Mouse (Mus musculus) stomach, postnatal 0 days (tissue): ENCODE results near the gene Tmem210. TPM values are rescaled to one million over a fixed set of nuclear protein-coding genes. Genes with fewer than 3 reads are reported as not detected.

Experiments used
- ATAC-seq: fragments of 200-750 bp; cut with Nextera tagmentation; 2 replicates; pipeline ENCODE4 v1.8.0; 2017; ENCODE audit not compliant: low FRiP score, low TSS enrichment
- DNase-seq: peaks from one replicate; pipeline ENCODE4 v3.0.0-alpha.2; 2016; ENCODE audit warnings: low spot score
- H3K27ac ChIP-seq: fragments of 300-500 bp; sonication (generic); replicated peaks from 2 replicates; pipeline ENCODE4 v1.5.1; 2014; ENCODE audit warnings: mild to moderate bottlenecking, control low read depth
- H3K27me3 ChIP-seq: fragments of 300-500 bp; sonication (generic); 2 replicates; pipeline ENCODE4 v1.6.1; 2014; ENCODE audit warnings: low read length; ENCODE audit not compliant: control insufficient read depth, insufficient read depth
- H3K36me3 ChIP-seq: fragments of 300-500 bp; sonication (generic); 2 replicates; pipeline ENCODE4 v1.6.1; 2014; ENCODE audit warnings: low read length, mixed read lengths; ENCODE audit not compliant: control insufficient read depth, insufficient read depth
- H3K4me1 ChIP-seq: fragments of 300-500 bp; sonication (generic); replicated peaks from 2 replicates; pipeline ENCODE4 v1.6.1; 2014; ENCODE audit warnings: antibody characterized with exemption; ENCODE audit not compliant: control insufficient read depth, insufficient read depth
- H3K4me2 ChIP-seq: fragments of 300-500 bp; sonication (generic); replicated peaks from 2 replicates; pipeline ENCODE4 v1.6.1; 2014; ENCODE audit warnings: low read depth, mild to moderate bottlenecking, control low read depth, moderate library complexity
- H3K4me3 ChIP-seq: fragments of 300-500 bp; sonication (generic); 2 replicates; pipeline ENCODE4 v1.5.1; 2014; ENCODE audit warnings: low read depth, low read length, control low read depth
- H3K9ac ChIP-seq: fragments of 300-500 bp; sonication (generic); 2 replicates; pipeline ENCODE4 v1.6.1; 2014; ENCODE audit warnings: mild to moderate bottlenecking, low read length, control low read depth, mixed read lengths
- H3K9me3 ChIP-seq: fragments of 300-500 bp; sonication (generic); 2 replicates; pipeline ENCODE4 v1.6.1; 2016; ENCODE audit warnings: low read length; ENCODE audit not compliant: control insufficient read depth
- CTCF ChIP-seq: IDR thresholded peaks from 2 replicates; pipeline ENCODE4 v1.5.1; 2016; ENCODE audit warnings: antibody characterized with exemption, low read depth, mild to moderate bottlenecking, moderate library complexity
- EP300 ChIP-seq: optimal IDR thresholded peaks from 2 replicates; pipeline ENCODE3; 2016; ENCODE audit warnings: antibody characterized with exemption
- WGBS: fragments of 180-500 bp; shearing (Covaris S2); extraction: QIAGEN DNeasy Blood & Tissue Kit; methylation state at CpG from one replicate; pipeline ENCODE4 v1.1.7; 2014; 5-methylcytosine and 5-hydroxymethylcytosine counted together
- polyA plus RNA-seq: library from polyadenylated mRNA; unstranded; fragments of >200 nt; fragmentation: Nextera tagmentation; extraction: Ambion mirVana; gene quantifications from 2 replicates; pipeline ENCODE4 v1.2.1, GENCODE M21; 2015

Tmem210 gene
- polyA plus RNA-seq, 1 experiment from 2014 or later: not detected

GRCm38 (mm10) chr2:25303931-25304656 is 16.1 kb downstream of the Tmem210 start:
- no peak for TF ChIP-seq CTCF
- no peak for TF ChIP-seq EP300
- Histone ChIP-seq H3K4me2 (peak overlapping the region; percentile 69; the same call in 1 of the 2 replicates), H3K27ac (no peak overlapping the region), H3K9ac (no peak overlapping the region), H3K4me1 (0 out of 2 replicates have a peak, but pooled peaks cover 2% of the 10 kb centered on the region), H3K36me3 (no peaks in the 10 kb centered on the region), H3K9me3 (no peaks in the 10 kb centered on the region), H3K27me3 (no peaks in the 10 kb centered on the region), H3K4me3 (no peak overlapping the region)
- 71% methylated on average over 7 of the region's 7 CpGs for WGBS
- DNase-seq: no peak
- peak; percentile 63; the same call in 1 of the 2 replicates for ATAC-seq

- Histone ChIP-seq H3K4me2 (peak overlapping the region; percentile 69), H3K4me1 (0 out of 2 replicates have a peak, but pooled peaks cover 2% of the 10 kb centered on the region), H3K27ac (no peak overlapping the region), H3K9me3 (no peaks in the 10 kb centered on the region), H3K27me3 (no peaks in the 10 kb centered on the region), H3K4me3 (peak overlapping the region; percentile 42), H3K36me3 (no peaks in the 10 kb centered on the region), H3K9ac (peak overlapping the region; percentile 35)
- peak; percentile 61 for ATAC-seq
- TF ChIP-seq CTCF: no peak
- TF ChIP-seq EP300: no peak
- peak; percentile 63 for DNase-seq
- 2% methylated on average over 40 of the region's 45 CpGs for WGBS
These were observed 17.0 kb downstream of the Tmem210 start for GRCm38 (mm10) chr2:25304657-25305541.

GRCm38 (mm10) chr2:25305587-25306359 is 17.8 kb downstream of the Tmem210 start:
- WGBS: 49% methylated on average over 14 of the region's 14 CpGs
- peak overlapping the region; percentile 69 for H3K4me2 ChIP-seq
- H3K27ac ChIP-seq: no peak overlapping the region
- H3K4me1 ChIP-seq: 0 out of 2 replicates have a peak, but pooled peaks cover 2% of the 10 kb centered on the region
- H3K9ac ChIP-seq: no peak overlapping the region; the same call in 1 of the 2 replicates
- no peak for DNase-seq
- peak overlapping the region; percentile 42; the same call in 1 of the 2 replicates for H3K4me3 ChIP-seq
- no peaks in the 10 kb centered on the region for H3K9me3 ChIP-seq
- ATAC-seq: no peak
- TF ChIP-seq CTCF (no peak), EP300 (no peak)
- no peaks in the 10 kb centered on the region for H3K27me3 ChIP-seq
- H3K36me3 ChIP-seq: no peaks in the 10 kb centered on the region

DNA sequence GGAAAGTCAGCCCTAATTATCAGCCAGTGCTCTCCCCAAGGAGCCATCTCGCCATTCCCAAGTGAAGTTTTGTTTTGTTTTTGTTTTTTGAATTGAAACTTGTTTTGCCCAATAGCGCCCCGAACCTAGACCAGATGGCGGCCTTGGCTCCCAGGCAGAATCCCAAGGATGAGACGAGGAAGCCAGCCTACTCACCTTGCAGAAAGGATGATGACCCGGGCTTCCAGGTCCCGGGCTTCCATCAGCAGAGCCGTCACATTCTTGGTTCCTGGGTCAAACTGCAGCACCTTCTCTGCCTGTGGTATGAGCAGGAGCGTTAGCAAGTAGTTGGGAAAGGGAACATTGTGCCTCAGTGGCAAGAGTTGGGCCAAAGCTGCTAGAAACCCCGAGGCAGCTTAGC is 22.2 kb downstream of the Tmem210 start:
- Histone ChIP-seq H3K4me3 (no peak overlapping the region), H3K27me3 (no peaks in the 10 kb centered on the region), H3K4me1 (0 out of 2 replicates have a peak, but pooled peaks cover under 1% of the 10 kb centered on the region), H3K9me3 (no peaks in the 10 kb centered on the region), H3K4me2 (no peak overlapping the region), H3K27ac (no peak overlapping the region), H3K36me3 (no peaks in the 10 kb centered on the region), H3K9ac (no peak overlapping the region)
- ATAC-seq: no peak
- 56% methylated on average over 10 of the region's 10 CpGs for WGBS
- DNase-seq: no peak
- TF ChIP-seq EP300 (no peak), CTCF (no peak)

DNA sequence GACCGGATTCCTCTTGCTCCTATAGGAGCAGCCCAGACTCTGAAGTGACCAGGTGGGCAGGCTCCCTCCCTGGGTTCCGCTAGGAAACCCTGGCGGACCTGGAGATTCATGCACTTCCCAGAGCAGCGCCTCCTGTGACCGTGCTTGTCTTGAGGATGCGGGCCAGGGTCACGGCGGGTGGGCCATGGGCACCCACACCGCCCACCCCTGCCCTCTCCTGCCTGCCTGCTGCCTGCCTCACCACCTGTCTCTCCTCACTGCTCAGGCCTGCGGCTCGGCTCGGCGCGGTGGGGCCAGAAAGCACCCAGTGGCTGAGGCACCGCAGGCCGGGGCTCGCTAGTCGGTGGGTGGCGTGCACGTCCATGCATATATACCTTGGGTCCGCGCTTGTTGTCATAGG is 23.0 kb downstream of the Tmem210 start:
- H3K27ac ChIP-seq: no peak overlapping the region
- no peak overlapping the region for H3K9ac ChIP-seq
- no peak overlapping the region for H3K4me3 ChIP-seq
- no peaks in the 10 kb centered on the region for H3K9me3 ChIP-seq
- ATAC-seq (no peak), DNase-seq (no peak)
- WGBS: 2% methylated on average over 22 of the region's 22 CpGs
- no peaks in the 10 kb centered on the region for H3K4me1 ChIP-seq
- H3K36me3 ChIP-seq: no peaks in the 10 kb centered on the region
- no peaks in the 10 kb centered on the region for H3K27me3 ChIP-seq
- TF ChIP-seq CTCF: no peak; the same call in 1 of the 2 replicates
- no peak for TF ChIP-seq EP300
- H3K4me2 ChIP-seq: peak overlapping the region; percentile 27
